Comparison of ENCODE assay signal across 13 mouse cellular contexts in the genomic region with DNA sequence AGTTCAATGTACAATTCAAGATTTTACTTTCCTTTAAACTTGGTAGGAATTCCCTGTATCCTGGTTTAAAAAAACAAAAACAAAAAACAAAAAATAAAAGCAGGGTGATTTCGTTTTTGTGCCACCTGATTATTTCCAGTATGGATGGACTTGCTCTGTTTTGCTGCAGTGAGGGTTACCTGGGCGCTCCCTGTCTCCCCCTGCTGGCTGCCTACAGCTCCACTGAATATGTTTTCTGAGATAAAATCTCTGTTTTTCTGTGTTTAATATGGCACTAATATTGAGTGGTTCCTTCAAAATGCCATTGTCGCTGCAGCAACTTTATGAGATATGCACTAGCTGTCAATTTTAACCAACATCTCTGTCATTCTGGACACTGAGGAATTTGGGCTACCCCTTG.
DNase-seq lines count a peak whose midpoint lies in the region; ATAC-seq and TF ChIP-seq lines count a peak whose summit lies in the region.
"Had no signal": no experiment of that assay in that cellular context is flagged by ENCODE, and none has a peak within 500 bp of the region (broad histone marks: within the 10 kb centered on the region; RNA-seq: fewer than 3 reads in every experiment).

No protein-coding gene starts in this region.

- H3K9ac ChIP-seq in hindbrain, embryonic 11.5 days (ENCODE audit: low read depth, low read length) = no peak overlapping the region
- H3K9ac ChIP-seq in hindbrain, embryonic 14.5 days = no peak overlapping the region
- H3K9ac ChIP-seq: hindbrain, embryonic 15.5 days; liver, embryonic 15.5 days; midbrain, embryonic 15.5 days had no signal

- H3K27ac ChIP-seq in hindbrain, embryonic 11.5 days (ENCODE audit: low read depth, low read length) = no peak overlapping the region
- H3K27ac ChIP-seq in hindbrain, embryonic 14.5 days = no peak overlapping the region
- H3K27ac ChIP-seq: heart, embryonic 10.5 days; hindbrain, embryonic 15.5 days; liver, embryonic 15.5 days; midbrain, embryonic 15.5 days had no signal

- H3K9me3 ChIP-seq in hindbrain, embryonic 11.5 days (ENCODE audit: control insufficient read depth, low read length) = no peaks in the 10 kb centered on the region
- H3K9me3 ChIP-seq in hindbrain, embryonic 14.5 days (ENCODE audit: control insufficient read depth, low read length) = no peaks in the 10 kb centered on the region
- H3K9me3 ChIP-seq: heart, embryonic 10.5 days; hindbrain, embryonic 15.5 days; liver, embryonic 15.5 days; midbrain, embryonic 15.5 days had no signal

- H3K4me3 ChIP-seq in hindbrain, embryonic 11.5 days (ENCODE audit: low read depth, low read length) = no peak overlapping the region
- no peak overlapping the region for H3K4me3 ChIP-seq in hindbrain, embryonic 14.5 days (replicated peaks; ENCODE audit: low read length)
- no peak overlapping the region for H3K4me3 ChIP-seq in lung, adult 2 months (replicated peaks; ENCODE audit: extremely low read depth, low read depth, low read length)
- H3K4me3 ChIP-seq: heart, embryonic 10.5 days; hindbrain, embryonic 15.5 days; liver, embryonic 15.5 days; midbrain, embryonic 15.5 days had no signal

- 48% methylated on average over 3 of the region's 3 CpGs for WGBS in hindbrain, embryonic 11.5 days
- 58% methylated on average over 3 of the region's 3 CpGs for WGBS in hindbrain, embryonic 14.5 days
- WGBS in lung, adult 2 months = 44% methylated on average over 3 of the region's 3 CpGs

- ATAC-seq in hindbrain, embryonic 11.5 days (ENCODE audit: low FRiP score) = no peak
- ATAC-seq in hindbrain, embryonic 14.5 days (ENCODE audit: low FRiP score) = no peak
- ATAC-seq: forebrain, embryonic 14.5 days; midbrain, embryonic 15.5 days had no signal

- no peaks in the 10 kb centered on the region for H3K36me3 ChIP-seq in hindbrain, embryonic 11.5 days (ENCODE audit: control insufficient read depth, insufficient read depth, low read length)
- H3K36me3 ChIP-seq in hindbrain, embryonic 14.5 days (replicated peaks; ENCODE audit: control insufficient read depth, insufficient read depth) = no peaks in the 10 kb centered on the region
- H3K36me3 ChIP-seq: heart, embryonic 10.5 days; hindbrain, embryonic 15.5 days; liver, embryonic 15.5 days; midbrain, embryonic 15.5 days had no signal

- no peak overlapping the region for H3K4me2 ChIP-seq in hindbrain, embryonic 11.5 days (replicated peaks; ENCODE audit: low read depth, low read length)
- H3K4me2 ChIP-seq in hindbrain, embryonic 14.5 days (replicated peaks) = no peak overlapping the region
- H3K4me2 ChIP-seq: hindbrain, embryonic 15.5 days; liver, embryonic 15.5 days; midbrain, embryonic 15.5 days had no signal

- TF ChIP-seq POLR2A in lung, adult 2 months (IDR thresholded peaks at IDR 0.05; ENCODE audit: borderline replicate concordance, extremely low read depth, low read depth, low read length) = no peak
- no peak for TF ChIP-seq POLR2A in brain, embryonic 14.5 days (IDR thresholded peaks at IDR 0.05; ENCODE audit: borderline replicate concordance, extremely low read depth, insufficient read depth, insufficient read length, poor library complexity, severe bottlenecking)

- DNase-seq in hindbrain, embryonic 11.5 days (ENCODE audit: low spot score) = peak; percentile 16
- no peak for DNase-seq in hindbrain, embryonic 14.5 days (ENCODE audit: low spot score)
- no peak for DNase-seq in lung, adult 2 months
- no peak for DNase-seq in lung, postnatal 14 days
- DNase-seq in ES-CJ7 (ENCODE audit: low read depth, low spot score) = peak; percentile 15
- DNase-seq in brain, embryonic 14.5 days (ENCODE audit: low read depth) = no peak
- DNase-seq in frontal cortex, postnatal 25 days (ENCODE audit: low spot score in 2 of 2) = no peak
- DNase-seq: spleen, adult 18-20 months had no signal

- no peaks in the 10 kb centered on the region for H3K4me1 ChIP-seq in hindbrain, embryonic 11.5 days (replicated peaks; ENCODE audit: control insufficient read depth, insufficient read depth, low read length)
- no peaks in the 10 kb centered on the region for H3K4me1 ChIP-seq in hindbrain, embryonic 14.5 days (replicated peaks; ENCODE audit: control insufficient read depth, insufficient read depth, low read length)
- no peaks in the 10 kb centered on the region for H3K4me1 ChIP-seq in lung, adult 2 months (ENCODE audit: control insufficient read depth, insufficient read depth, low read length)
- H3K4me1 ChIP-seq: heart, embryonic 10.5 days; hindbrain, embryonic 15.5 days; liver, embryonic 15.5 days; midbrain, embryonic 15.5 days had no signal

- H3K27me3 ChIP-seq in hindbrain, embryonic 11.5 days (ENCODE audit: control insufficient read depth, insufficient read depth, low read length) = no peaks in the 10 kb centered on the region
- no peaks in the 10 kb centered on the region for H3K27me3 ChIP-seq in hindbrain, embryonic 14.5 days (ENCODE audit: control insufficient read depth, insufficient read depth, low read length)
- H3K27me3 ChIP-seq: hindbrain, embryonic 15.5 days; liver, embryonic 15.5 days; midbrain, embryonic 15.5 days had no signal

- TF ChIP-seq CTCF in lung, adult 2 months (IDR thresholded peaks at IDR 0.05; ENCODE audit: insufficient read depth, low read length) = 0 out of 2 replicates have a peak, but pooled peaks have one; percentile 2
- peak; percentile 51; the same call in 1 of the 2 replicates for TF ChIP-seq CTCF in brain, embryonic 14.5 days (IDR thresholded peaks at IDR 0.05; ENCODE audit: borderline replicate concordance, extremely low read depth, insufficient read depth, insufficient read length)

Comparison
In these comparisons a context has a peak if more than half of its experiments do, and no peak if none do; other contexts are left out.
1. DNase-seq: peak in hindbrain, embryonic 11.5 days (single experiment) and ES-CJ7 (single experiment); none in hindbrain, embryonic 14.5 days (single experiment), lung, adult 2 months (single experiment), lung, postnatal 14 days (single experiment), brain, embryonic 14.5 days (single experiment) and frontal cortex, postnatal 25 days (0 of 2).